Mouse (Mus musculus): Measurements from ENCODE around the gene Mphosph8. TPM values are rescaled to one million over a fixed set of nuclear protein-coding genes. Genes with fewer than 3 reads are reported as not detected.
A peak's percentile ranks its signal among the peaks of the same experiment; 100 is the strongest.

The Mphosph8 gene
- total and polyA plus RNA-seq, 3 experiments, result 14.1 to 402 (median 27.2) TPM

DNA sequence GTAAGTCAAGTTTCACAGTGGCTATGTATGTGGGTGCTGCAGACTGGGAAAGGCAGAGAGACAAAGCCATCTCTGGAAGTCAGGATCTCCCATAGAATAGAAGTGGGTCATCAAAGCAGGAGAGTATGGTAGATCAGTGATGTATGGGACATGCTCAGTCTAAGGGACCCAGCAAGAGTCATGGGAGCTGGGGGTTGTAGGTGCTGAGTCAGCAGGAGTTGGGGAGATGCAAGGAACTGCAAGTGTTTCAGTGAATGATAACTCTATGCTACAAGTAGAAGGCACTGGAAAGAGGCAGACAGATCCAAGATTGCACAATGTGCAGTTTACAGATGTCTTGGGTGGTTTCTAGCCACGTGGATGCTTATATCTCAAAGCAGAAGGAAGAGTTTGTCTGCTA is 21.1 kb downstream of the Mphosph8 start:
- H3K27me3 ChIP-seq (ENCODE audit: control insufficient read depth in 1 of 2, insufficient read depth in 2 of 2, low read length in 2 of 2), result no peaks in the 10 kb centered on the region
- peaks cover 5 to 20% of the 10 kb centered on the region in 2 experiments for H3K36me3 ChIP-seq (ENCODE audit: control insufficient read depth in 1 of 2, insufficient read depth in 2 of 2, low read length in 2 of 2)
- H3K9ac ChIP-seq (ENCODE audit: control insufficient read depth, low read depth, low read length, poor library complexity, severe bottlenecking), result no peak overlapping the region
- no peaks in the 10 kb centered on the region for H3K4me1 ChIP-seq (ENCODE audit: control insufficient read depth in 1 of 2, insufficient read depth in 2 of 2, low read length in 2 of 2)
- DNase-seq (ENCODE audit: low read depth, low spot score), result no peak
- H3K4me3 ChIP-seq (ENCODE audit: control insufficient read depth in 1 of 2, insufficient read depth in 1 of 2, low read depth in 2 of 2, low read length in 2 of 2), result no peak overlapping the region
- H3K9me3 ChIP-seq (replicated peaks; ENCODE audit: insufficient read depth, low read length), result no peaks in the 10 kb centered on the region
- no peaks in the 10 kb centered on the region for H3K79me2 ChIP-seq (ENCODE audit: control insufficient read depth, insufficient read depth, low read length, poor library complexity)
- TF ChIP-seq GATA1 (IDR thresholded peaks at IDR 0.05; ENCODE audit: low read depth, low read length), result no peak
- TF ChIP-seq MAFK (IDR thresholded peaks at IDR 0.05; ENCODE audit: borderline replicate concordance, low read depth, low read length), result peak; percentile 74
- no peak overlapping the region for H3K27ac ChIP-seq (ENCODE audit: control insufficient read depth, low read depth, low read length)

DNA sequence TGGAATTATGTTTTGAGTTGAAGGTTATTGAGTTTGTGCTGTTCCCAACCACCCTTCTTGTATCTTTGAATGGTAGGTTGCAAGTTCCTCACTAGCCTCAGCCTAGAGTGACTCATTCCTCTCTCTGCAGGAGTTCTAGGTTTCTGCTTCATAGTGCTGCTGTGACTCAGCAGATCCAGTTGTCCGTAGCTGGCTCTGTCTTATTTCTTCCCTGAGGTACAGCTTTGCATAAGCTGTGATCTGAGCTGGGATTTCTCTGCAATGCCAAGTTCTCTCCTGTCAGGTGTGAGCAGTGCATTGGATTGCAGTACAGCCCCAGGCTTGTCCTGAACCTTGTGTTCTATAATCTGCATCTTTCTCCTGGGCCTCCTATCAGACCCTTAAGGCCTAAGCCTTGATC is 21.7 kb downstream of the Mphosph8 start:
- H3K4me3 ChIP-seq (ENCODE audit: control insufficient read depth in 1 of 2, insufficient read depth in 1 of 2, low read depth in 2 of 2, low read length in 2 of 2), result no peak overlapping the region
- H3K36me3 ChIP-seq (ENCODE audit: control insufficient read depth in 1 of 2, insufficient read depth in 2 of 2, low read length in 2 of 2), result peaks cover 5 to 20% of the 10 kb centered on the region in 2 experiments
- no peak overlapping the region for H3K27ac ChIP-seq (ENCODE audit: control insufficient read depth, low read depth, low read length)

DNA sequence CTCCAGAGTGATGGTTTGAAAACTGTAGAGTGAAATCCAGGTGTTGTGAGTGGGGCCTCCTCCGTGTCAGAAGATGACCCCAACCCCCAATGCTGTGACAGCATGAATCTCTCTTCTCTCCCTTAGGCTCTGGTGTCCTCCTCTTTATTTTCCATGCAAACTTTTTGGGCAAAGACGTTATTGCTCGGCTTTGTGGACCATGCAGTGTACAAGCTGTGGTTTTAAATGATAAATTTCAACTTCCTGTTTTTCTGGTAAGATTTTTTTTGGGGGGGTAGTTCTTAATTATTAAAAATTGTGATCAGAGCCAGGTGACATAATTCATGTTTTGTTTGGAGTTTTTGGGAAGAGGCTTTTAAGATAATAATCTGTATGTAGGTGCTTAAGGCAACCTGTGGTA is 27.4 kb downstream of the Mphosph8 start:
- H3K27me3 ChIP-seq (ENCODE audit: control insufficient read depth in 1 of 2, insufficient read depth in 2 of 2, low read length in 2 of 2), result no peaks in the 10 kb centered on the region
- H3K9me3 ChIP-seq (replicated peaks; ENCODE audit: insufficient read depth, low read length), result no peaks in the 10 kb centered on the region
- H3K4me1 ChIP-seq (ENCODE audit: control insufficient read depth in 1 of 2, insufficient read depth in 2 of 2, low read length in 2 of 2), result peaks cover 0 to 3% of the 10 kb centered on the region in 2 experiments; a peak in 2 of 4 replicates
- H3K4me3 ChIP-seq (ENCODE audit: control insufficient read depth in 1 of 2, insufficient read depth in 1 of 2, low read depth in 2 of 2, low read length in 2 of 2), result no peak overlapping the region
- no peaks in the 10 kb centered on the region for H3K79me2 ChIP-seq (ENCODE audit: control insufficient read depth, insufficient read depth, low read length, poor library complexity)
- peaks cover 9 to 22% of the 10 kb centered on the region in 2 experiments; a peak in 3 of 4 replicates for H3K36me3 ChIP-seq (ENCODE audit: control insufficient read depth in 1 of 2, insufficient read depth in 2 of 2, low read length in 2 of 2)
- peak; percentile 37 for DNase-seq (ENCODE audit: low read depth, low spot score)
- no peak overlapping the region for H3K9ac ChIP-seq (ENCODE audit: control insufficient read depth, low read depth, low read length, poor library complexity, severe bottlenecking)
- TF ChIP-seq EP300 (IDR thresholded peaks at IDR 0.05; ENCODE audit: low read depth in 1 of 2, low read length in 2 of 2) (peak; percentile 28 to 56; a peak in 3 of 4 replicates), TCF12 (IDR thresholded peaks at IDR 0.05; ENCODE audit: low read depth, low read length) (0 out of 2 replicates have a peak, but pooled peaks have one; percentile 10), TAL1 (IDR thresholded peaks at IDR 0.05; ENCODE audit: low read length) (no peak), RCOR1 (IDR thresholded peaks at IDR 0.05; ENCODE audit: low read depth, low read length) (peak; percentile 63; the same call in 1 of the 2 replicates)
- H3K27ac ChIP-seq (ENCODE audit: control insufficient read depth, low read depth, low read length), result no peak overlapping the region

More for the DNA sequence above, 21.7 kb downstream of the Mphosph8 start:
- no peaks in the 10 kb centered on the region for H3K27me3 ChIP-seq (ENCODE audit: control insufficient read depth in 1 of 2, insufficient read depth in 2 of 2, low read length in 2 of 2)
- no peak overlapping the region for H3K9ac ChIP-seq (ENCODE audit: control insufficient read depth, low read depth, low read length, poor library complexity, severe bottlenecking)
- no peaks in the 10 kb centered on the region for H3K79me2 ChIP-seq (ENCODE audit: control insufficient read depth, insufficient read depth, low read length, poor library complexity)
- peak; percentile 69 for DNase-seq (ENCODE audit: low read depth, low spot score)
- TF ChIP-seq KAT2A (conservative IDR thresholded peaks at IDR 0.05; ENCODE audit: low read depth, low read length), result no peak
- TF ChIP-seq JUND (IDR thresholded peaks at IDR 0.05; ENCODE audit: low read depth, low read length), result peak; percentile 72; the same call in 1 of the 2 replicates
- H3K9me3 ChIP-seq (replicated peaks; ENCODE audit: insufficient read depth, low read length), result no peaks in the 10 kb centered on the region
- no peaks in the 10 kb centered on the region for H3K4me1 ChIP-seq (ENCODE audit: control insufficient read depth in 1 of 2, insufficient read depth in 2 of 2, low read length in 2 of 2)

DNA sequence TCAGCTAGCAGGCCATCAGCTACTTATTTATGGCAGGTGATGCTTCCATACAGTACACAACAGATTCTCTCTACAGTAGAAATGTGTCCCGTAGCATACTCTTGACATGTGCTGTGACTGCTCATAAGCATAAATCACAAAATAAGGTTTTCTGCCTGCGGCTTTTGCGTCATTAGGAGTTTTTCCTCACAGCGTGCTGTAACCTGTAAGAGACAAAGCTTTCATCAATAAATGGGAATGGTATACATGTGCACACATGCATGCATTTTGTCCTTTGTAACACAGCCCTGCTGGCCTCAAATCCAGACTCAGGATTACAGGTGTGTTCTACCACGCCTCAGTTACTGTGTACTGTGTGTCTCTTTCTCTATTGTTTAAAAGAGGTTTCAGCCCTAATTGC is 29.8 kb downstream of the Mphosph8 start:
- no peak overlapping the region for H3K9ac ChIP-seq (ENCODE audit: control insufficient read depth, low read depth, low read length, poor library complexity, severe bottlenecking)
- H3K36me3 ChIP-seq (ENCODE audit: control insufficient read depth in 1 of 2, insufficient read depth in 2 of 2, low read length in 2 of 2), result peaks cover 9 to 19% of the 10 kb centered on the region in 2 experiments; a peak in 3 of 4 replicates
- TF ChIP-seq KAT2A (conservative IDR thresholded peaks at IDR 0.05; ENCODE audit: low read depth, low read length), result no peak

More for the DNA sequence above, 29.8 kb downstream of the Mphosph8 start:
- Histone ChIP-seq H3K4me3 (ENCODE audit: control insufficient read depth in 1 of 2, insufficient read depth in 1 of 2, low read depth in 2 of 2, low read length in 2 of 2) (no peak overlapping the region), H3K79me2 (ENCODE audit: control insufficient read depth, insufficient read depth, low read length, poor library complexity) (no peaks in the 10 kb centered on the region), H3K4me1 (ENCODE audit: control insufficient read depth in 1 of 2, insufficient read depth in 2 of 2, low read length in 2 of 2) (peaks cover 0 to 3% of the 10 kb centered on the region in 2 experiments; a peak in 2 of 4 replicates), H3K27ac (ENCODE audit: control insufficient read depth, low read depth, low read length) (no peak overlapping the region), H3K9me3 (replicated peaks; ENCODE audit: insufficient read depth, low read length) (no peaks in the 10 kb centered on the region), H3K27me3 (ENCODE audit: control insufficient read depth in 1 of 2, insufficient read depth in 2 of 2, low read length in 2 of 2) (no peaks in the 10 kb centered on the region)
- DNase-seq (ENCODE audit: low read depth, low spot score), result no peak

Measured in MEL (cell line).